Mouse (Mus musculus): ENCODE results near the gene Pygm.

DNA sequence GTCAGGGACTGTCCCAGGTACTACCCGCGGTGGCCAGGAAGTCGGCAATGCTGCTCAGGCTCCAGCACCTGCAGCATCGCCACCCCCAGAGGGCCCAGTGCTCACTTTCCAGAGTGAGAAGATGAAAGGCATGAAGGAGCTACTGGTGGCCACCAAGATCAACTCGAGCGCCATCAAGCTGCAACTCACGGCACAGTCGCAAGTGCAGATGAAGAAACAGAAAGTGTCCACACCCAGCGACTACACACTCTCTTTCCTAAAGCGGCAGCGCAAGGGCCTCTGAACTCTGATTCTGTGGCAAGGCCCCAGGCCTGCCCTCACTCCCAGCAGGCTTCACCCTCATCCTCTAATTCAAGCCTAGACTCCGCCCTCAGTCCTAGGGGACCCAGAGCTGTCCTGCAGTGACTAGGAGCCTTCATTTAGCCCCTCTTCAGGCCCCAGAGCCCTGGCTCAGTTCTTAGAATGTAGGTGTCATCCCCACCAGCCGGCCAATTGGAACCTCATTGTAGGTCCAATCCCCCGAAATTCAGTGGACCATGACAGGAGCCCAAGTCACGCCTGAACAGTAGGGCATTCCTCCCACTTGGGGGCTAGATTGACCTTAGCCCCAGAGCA lies 44.2 kb upstream of the Pygm start:
- peak; percentile 63 for TF ChIP-seq CTCF (IDR thresholded peaks at IDR 0.05)
- peak; percentile 41 for TF ChIP-seq POLR2A (IDR thresholded peaks at IDR 0.05; ENCODE audit: insufficient read depth, low read depth, low read length)
- TF ChIP-seq EP300 (IDR thresholded peaks at IDR 0.05; ENCODE audit: insufficient read depth, low read depth, low read length), result 0 out of 2 replicates have a peak, but pooled peaks have one; percentile 47
